Mouse (Mus musculus) hindbrain, postnatal 0 days (tissue): ENCODE measurements at regions not wholly inside any gene's neighbourhood (a gene's known extent, or its start where the extent isn't known, plus 50 kb on each side); places are given as distances from the start of the nearest gene placed in this dataset.

Source experiments
- ATAC-seq: fragments of 200-750 bp; cut with Nextera tagmentation; 2 replicates; pipeline ENCODE4 v1.8.0; 2017; ENCODE audit warnings: mild to moderate bottlenecking, moderate TSS enrichment, moderate library complexity
- DNase-seq: peaks from one replicate; pipeline ENCODE4 v3.0.0-alpha.2; 2015; ENCODE audit warnings: low spot score
- H3K27ac ChIP-seq: fragments of 300-500 bp; sonication (generic); 2 replicates; pipeline ENCODE4 v1.5.1; 2014; ENCODE audit warnings: mild to moderate bottlenecking
- H3K27me3 ChIP-seq: fragments of 300-500 bp; sonication (generic); 2 replicates; pipeline ENCODE4 v1.6.1; 2014; ENCODE audit warnings: low read length, mixed read lengths; ENCODE audit not compliant: insufficient read depth
- H3K36me3 ChIP-seq: fragments of 300-500 bp; sonication (generic); 2 replicates; pipeline ENCODE4 v1.6.1; 2014; ENCODE audit warnings: low read length, mixed read lengths; ENCODE audit not compliant: insufficient read depth
- H3K4me1 ChIP-seq: fragments of 300-500 bp; sonication (generic); 2 replicates; pipeline ENCODE4 v1.6.1; 2014; ENCODE audit warnings: antibody characterized with exemption, low read length, mixed read lengths; ENCODE audit not compliant: insufficient read depth
- H3K4me2 ChIP-seq: fragments of 300-500 bp; sonication (generic); 2 replicates; pipeline ENCODE4 v1.6.1; 2014; ENCODE audit warnings: low read depth, mild to moderate bottlenecking, low read length, moderate library complexity, mixed read lengths
- H3K4me3 ChIP-seq: fragments of 300-500 bp; sonication (generic); 2 replicates; pipeline ENCODE4 v1.5.1; 2014; ENCODE audit warnings: low read length
- H3K9ac ChIP-seq: fragments of 300-500 bp; sonication (generic); replicated peaks from 2 replicates; pipeline ENCODE4 v1.6.1; 2014; ENCODE audit warnings: mild to moderate bottlenecking, low read length, moderate library complexity, mixed read lengths
- H3K9me3 ChIP-seq: fragments of 300-500 bp; sonication (generic); 2 replicates; pipeline ENCODE4 v1.6.1; 2016; ENCODE audit warnings: low read length, mixed read lengths
- CTCF ChIP-seq: IDR thresholded peaks from 2 replicates; pipeline ENCODE4 v1.5.1; 2016; ENCODE audit warnings: antibody characterized with exemption, control low read depth, low read depth
- WGBS: fragments of 180-500 bp; shearing (Covaris S2); extraction: QIAGEN DNeasy Blood & Tissue Kit; methylation state at CpG from one replicate; pipeline ENCODE4 v1.1.7; 2014; 5-methylcytosine and 5-hydroxymethylcytosine counted together

DNA sequence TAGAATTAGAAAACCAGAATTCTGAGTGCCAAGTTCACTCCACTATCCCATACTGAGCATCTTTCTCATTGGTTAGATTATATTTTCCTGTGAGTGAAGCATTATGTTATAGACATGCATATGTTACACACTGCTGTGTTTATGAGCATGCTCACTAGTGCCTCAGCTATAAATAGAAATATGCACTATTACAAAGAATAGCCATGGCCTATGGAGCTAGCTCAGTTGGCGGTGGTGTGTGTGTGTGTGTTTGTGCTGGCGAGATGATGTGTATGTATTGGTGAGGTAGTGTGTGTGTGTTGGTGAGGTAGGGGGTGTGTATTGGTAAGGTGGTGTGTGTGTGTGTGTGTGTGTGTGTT is 106.2 kb downstream of the Sec31a start:
- no peaks in the 10 kb centered on the region for H3K9me3 ChIP-seq
- no peak overlapping the region for H3K4me3 ChIP-seq
- no peaks in the 10 kb centered on the region for H3K27me3 ChIP-seq
- no peak overlapping the region for H3K4me2 ChIP-seq
- DNase-seq (no peak), ATAC-seq (peak; percentile 18)
- no peaks in the 10 kb centered on the region for H3K4me1 ChIP-seq
- H3K9ac ChIP-seq, result no peak overlapping the region
- no peak for TF ChIP-seq CTCF
- WGBS, result 93% methylated on average over 2 of the region's 2 CpGs
- no peaks in the 10 kb centered on the region for H3K36me3 ChIP-seq
- no peak overlapping the region for H3K27ac ChIP-seq

DNA sequence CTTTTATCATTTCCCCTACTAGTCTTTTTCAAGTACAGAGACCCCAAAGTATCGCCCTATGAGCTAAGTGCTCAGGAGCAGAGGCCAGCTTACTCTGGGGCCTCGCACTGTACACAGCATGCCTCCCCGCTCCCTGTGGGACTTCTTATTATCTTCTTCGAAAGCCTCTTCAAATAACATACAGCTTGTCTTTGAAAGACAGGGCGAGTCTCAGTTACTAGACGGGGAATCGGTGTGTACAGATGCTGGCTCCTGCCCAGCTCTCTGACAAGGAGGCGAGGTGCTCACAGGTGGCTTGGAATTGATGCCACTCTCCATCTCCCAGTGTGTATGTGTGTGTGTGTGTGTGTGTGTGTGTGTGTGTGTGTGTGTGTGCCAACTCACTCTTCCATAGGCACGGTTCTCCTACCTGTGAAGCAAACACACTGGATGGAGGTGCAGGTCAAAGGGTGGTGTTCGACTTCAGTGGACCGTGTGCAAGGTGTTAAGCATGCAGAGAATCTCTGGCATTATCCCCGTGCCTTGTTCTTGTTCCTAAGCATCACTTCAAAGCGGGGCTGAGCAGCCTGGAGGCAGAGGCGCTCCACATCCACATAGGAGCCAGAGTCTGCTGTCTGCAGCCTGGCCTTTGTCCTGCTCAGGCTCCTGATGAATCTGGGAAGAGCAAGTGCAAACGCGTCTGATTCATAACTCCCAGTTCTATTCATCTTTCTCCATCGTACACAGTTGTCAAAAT is 106.8 kb downstream of the Sec31a start:
- ATAC-seq, result 0 out of 2 replicates have a peak, but pooled peaks have one; percentile 30
- WGBS, result 55% methylated on average over 17 of the region's 17 CpGs
- H3K9me3 ChIP-seq, result no peaks in the 10 kb centered on the region
- H3K4me1 ChIP-seq, result no peaks in the 10 kb centered on the region
- no peaks in the 10 kb centered on the region for H3K36me3 ChIP-seq
- no peak overlapping the region for H3K9ac ChIP-seq
- no peaks in the 10 kb centered on the region for H3K27me3 ChIP-seq
- TF ChIP-seq CTCF, result no peak
- H3K4me3 ChIP-seq, result no peak overlapping the region
- no peak for DNase-seq
- no peak overlapping the region for H3K27ac ChIP-seq
- H3K4me2 ChIP-seq, result no peak overlapping the region

DNA sequence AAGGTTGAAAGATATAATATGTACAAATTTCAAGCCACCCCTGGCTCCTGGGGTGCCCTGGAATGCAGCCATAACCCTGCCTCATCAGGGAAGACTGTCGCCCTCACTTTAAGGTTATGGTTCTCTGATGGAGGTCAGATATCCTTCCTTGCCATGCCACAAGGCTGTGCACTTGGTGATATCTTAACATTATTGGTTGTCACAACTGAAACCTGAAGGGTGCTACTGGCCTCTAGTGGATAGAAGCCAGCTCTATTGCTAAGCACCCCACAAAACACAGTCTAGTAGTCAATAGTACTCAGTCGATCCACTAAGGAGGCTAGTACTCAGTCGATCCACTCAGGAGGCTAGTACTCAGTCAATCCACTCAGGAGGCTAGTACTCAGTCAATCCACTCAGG is 111.6 kb downstream of the Sec31a start:
- ATAC-seq (peak; percentile 56; the same call in 1 of the 2 replicates), DNase-seq (peak; percentile 74)
- no peak overlapping the region for H3K4me3 ChIP-seq
- no peaks in the 10 kb centered on the region for H3K9me3 ChIP-seq
- H3K4me1 ChIP-seq, result no peaks in the 10 kb centered on the region
- no peaks in the 10 kb centered on the region for H3K36me3 ChIP-seq
- H3K9ac ChIP-seq, result no peak overlapping the region
- no peak overlapping the region for H3K27ac ChIP-seq
- H3K4me2 ChIP-seq, result no peak overlapping the region
- WGBS, result 69% methylated on average over 3 of the region's 3 CpGs
- H3K27me3 ChIP-seq, result no peaks in the 10 kb centered on the region
- peak; percentile 79 for TF ChIP-seq CTCF

DNA sequence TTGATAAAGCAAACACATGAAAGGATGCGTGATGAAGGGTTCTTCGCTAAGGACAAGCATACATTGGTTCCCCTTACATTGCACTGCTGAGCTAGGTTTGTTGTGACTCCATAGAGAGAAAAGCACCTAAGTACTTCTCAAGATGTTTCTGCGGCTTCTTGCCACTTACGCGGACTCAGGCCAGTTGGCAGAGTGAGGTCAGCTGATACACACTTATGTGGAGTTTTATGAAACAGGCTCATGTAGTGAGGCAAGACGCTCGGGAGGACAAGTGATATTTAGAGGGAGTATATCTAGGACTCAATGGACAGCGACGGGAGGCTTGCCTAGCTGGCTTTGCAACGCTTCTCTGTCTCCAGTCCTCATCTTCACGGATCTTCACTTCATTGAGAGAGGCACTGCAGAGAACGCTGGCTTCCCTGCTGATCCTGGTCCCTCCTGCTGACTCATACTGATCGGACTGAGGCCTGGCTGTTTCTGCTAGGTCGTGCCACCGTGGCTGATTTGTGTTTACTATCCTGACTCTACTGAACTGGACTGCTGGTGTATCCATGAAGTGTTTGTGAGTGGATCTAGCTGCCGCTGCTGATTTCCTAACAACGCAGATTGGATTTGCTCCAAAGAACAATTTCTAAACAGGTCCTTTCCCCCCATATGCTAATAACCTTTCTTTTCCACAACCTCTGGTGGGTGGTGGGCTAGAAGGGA is 113.8 kb downstream of the Sec31a start:
- Histone ChIP-seq H3K4me2 (no peak overlapping the region), H3K27me3 (no peaks in the 10 kb centered on the region), H3K27ac (no peak overlapping the region), H3K4me1 (no peaks in the 10 kb centered on the region), H3K36me3 (no peaks in the 10 kb centered on the region), H3K9ac (no peak overlapping the region), H3K9me3 (peaks cover 4% of the 10 kb centered on the region; the same call in 1 of the 2 replicates), H3K4me3 (no peak overlapping the region)
- TF ChIP-seq CTCF, result no peak
- no peak for DNase-seq
- no peak for ATAC-seq
- 65% methylated on average over 17 of the region's 17 CpGs for WGBS

DNA sequence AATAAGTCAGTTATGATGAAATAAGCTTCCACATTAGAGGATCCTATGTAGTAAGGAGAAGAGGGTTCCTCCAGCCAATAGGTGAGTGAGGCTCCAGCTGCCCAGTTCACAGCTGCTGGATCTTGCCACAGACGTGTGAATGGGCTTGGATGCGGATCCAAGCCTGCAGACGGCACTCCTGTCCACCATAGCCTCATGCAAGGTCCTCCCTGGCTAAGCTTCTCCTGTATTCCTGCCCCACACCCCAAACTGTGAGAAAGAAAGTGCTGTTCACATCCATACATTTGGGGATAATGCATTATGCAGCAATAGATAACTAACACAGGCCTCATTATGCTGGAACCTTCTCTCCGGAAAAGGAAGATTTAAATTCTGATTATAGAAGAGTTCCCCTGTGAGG is 116.9 kb downstream of the Sec31a start:
- no peak overlapping the region for H3K4me3 ChIP-seq
- no peak overlapping the region for H3K4me2 ChIP-seq
- no peaks in the 10 kb centered on the region for H3K36me3 ChIP-seq
- H3K27ac ChIP-seq, result no peak overlapping the region
- no peak for ATAC-seq
- DNase-seq, result no peak
- H3K9ac ChIP-seq, result no peak overlapping the region
- H3K9me3 ChIP-seq, result peaks cover 4% of the 10 kb centered on the region; the same call in 1 of the 2 replicates
- no peaks in the 10 kb centered on the region for H3K4me1 ChIP-seq
- TF ChIP-seq CTCF, result no peak
- no peaks in the 10 kb centered on the region for H3K27me3 ChIP-seq
- 88% methylated on average over 4 of the region's 4 CpGs for WGBS

DNA sequence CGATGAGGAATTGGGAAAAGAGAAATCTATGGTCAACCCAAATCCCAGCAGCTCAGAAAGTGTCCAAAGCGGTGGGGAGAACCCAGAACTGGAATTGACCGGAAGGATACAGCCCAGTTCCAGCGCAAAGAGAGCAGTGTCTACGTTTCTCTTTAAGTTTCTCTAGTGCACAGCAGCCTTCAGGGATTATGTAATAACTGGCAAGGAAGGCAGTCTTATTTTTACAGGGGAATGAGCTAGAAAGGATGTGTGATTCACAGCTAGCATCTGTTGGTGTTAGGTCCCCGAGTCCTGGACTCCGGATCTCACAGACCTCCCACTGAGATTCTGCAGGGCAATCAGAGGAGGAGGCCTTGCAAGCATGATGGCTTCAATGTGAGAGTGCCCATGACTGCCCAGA is 121.8 kb downstream of the Sec31a start:
- H3K4me3 ChIP-seq, result no peak overlapping the region
- DNase-seq (no peak), ATAC-seq (no peak)
- H3K9ac ChIP-seq, result no peak overlapping the region
- H3K36me3 ChIP-seq, result no peaks in the 10 kb centered on the region
- no peak overlapping the region for H3K4me2 ChIP-seq
- no peaks in the 10 kb centered on the region for H3K27me3 ChIP-seq
- TF ChIP-seq CTCF, result no peak
- 79% methylated on average over 7 of the region's 7 CpGs for WGBS
- H3K9me3 ChIP-seq, result peaks cover 4% of the 10 kb centered on the region; the same call in 1 of the 2 replicates
- H3K27ac ChIP-seq, result no peak overlapping the region
- H3K4me1 ChIP-seq, result no peaks in the 10 kb centered on the region

DNA sequence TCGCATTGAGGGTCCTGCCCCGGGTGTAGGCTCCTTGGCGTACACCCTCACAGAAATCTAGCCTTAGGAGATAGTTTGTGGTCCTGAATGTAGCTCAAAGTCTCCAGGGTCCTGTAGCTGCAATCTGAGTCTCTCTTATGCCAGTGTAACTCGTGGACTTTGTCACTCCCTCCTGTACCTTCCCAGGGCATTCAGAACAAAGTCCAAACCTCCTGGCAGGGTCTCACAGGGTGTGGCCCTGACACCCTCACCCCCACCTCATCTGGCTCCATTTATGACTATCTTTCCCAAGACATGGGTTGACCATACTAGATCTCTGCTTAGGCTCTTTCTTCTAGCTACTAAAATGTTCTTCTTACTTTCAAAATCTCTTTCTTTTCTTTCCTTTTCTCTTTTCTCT is 120.6 kb upstream of the Tmem150c start:
- no peaks in the 10 kb centered on the region for H3K27me3 ChIP-seq
- no peaks in the 10 kb centered on the region for H3K36me3 ChIP-seq
- no peak overlapping the region for H3K4me3 ChIP-seq
- H3K27ac ChIP-seq, result no peak overlapping the region
- WGBS, result 85% methylated on average over 4 of the region's 4 CpGs
- H3K9me3 ChIP-seq, result no peaks in the 10 kb centered on the region
- ATAC-seq, result no peak
- H3K4me2 ChIP-seq, result no peak overlapping the region
- DNase-seq, result no peak
- no peaks in the 10 kb centered on the region for H3K4me1 ChIP-seq
- TF ChIP-seq CTCF, result no peak
- no peak overlapping the region for H3K9ac ChIP-seq
